Mouse (Mus musculus) kidney, postnatal 36 days (tissue): ENCODE results near the gene Pramef6.
"Not testable (repeated sequence)": the region's sequence is repeated elsewhere in the genome, so short reads cannot be mapped to it uniquely, and the experiment has no call there.

Experiments used
- DNase-seq, 2 experiments: peaks; one replicate each; pipeline ENCODE4 v3.0.0; 2021 to 2022; ENCODE audit warnings: mixed read lengths in 2 of 2

Pramef6 gene

GRCm38 (mm10) chr4:143900280-143900679 is at the start of gene Pramef6:
TSS of gene Pramef6 (minus strand) at chr4:143900380.
- DNase-seq = not testable (repeated sequence)

GRCm38 (mm10) chr4:143894406-143894805 is 5.8 kb downstream of the Pramef6 start:
- not testable (repeated sequence) for DNase-seq

- DNase-seq = peak; percentile 23 to 26
These were observed 17.8 kb downstream of the Pramef6 start for GRCm38 (mm10) chr4:143882371-143882770.

GRCm38 (mm10) chr4:143846197-143846596 is 54.0 kb downstream of the Pramef6 start, which contains the start of gene Gm13103:
TSS of gene Gm13103 (plus strand) at chr4:143846497.
- not testable (repeated sequence) for DNase-seq
